Mouse (Mus musculus) midbrain, postnatal 0 days (tissue): ENCODE results near the gene Epb41l2. TPM values are rescaled to one million over a fixed set of nuclear protein-coding genes. Genes with fewer than 3 reads are reported as not detected.

Source experiments
- ATAC-seq: fragments of 200-750 bp; cut with Nextera tagmentation; 2 replicates; pipeline ENCODE4 v1.8.0; 2017; ENCODE audit warnings: moderate number of reproducible peaks, mild to moderate bottlenecking, moderate TSS enrichment, moderate library complexity; ENCODE audit not compliant: low FRiP score
- DNase-seq: peaks from one replicate; pipeline ENCODE4 v3.0.0-alpha.2; 2015; ENCODE audit warnings: low spot score
- H3K27ac ChIP-seq: fragments of 300-500 bp; sonication (generic); 2 replicates; pipeline ENCODE4 v1.5.1; 2014; ENCODE audit warnings: low read depth, mild to moderate bottlenecking, low read length, mixed read lengths
- H3K27me3 ChIP-seq: fragments of 300-500 bp; sonication (generic); 2 replicates; pipeline ENCODE4 v1.6.1; 2014; ENCODE audit warnings: low read length, control low read depth, mixed read lengths; ENCODE audit not compliant: insufficient read depth
- H3K36me3 ChIP-seq: fragments of 300-500 bp; sonication (generic); 2 replicates; pipeline ENCODE4 v1.6.1; 2014; ENCODE audit warnings: low read length, control low read depth, mixed read lengths; ENCODE audit not compliant: insufficient read depth
- H3K4me1 ChIP-seq: fragments of 300-500 bp; sonication (generic); 2 replicates; pipeline ENCODE4 v1.6.1; 2014; ENCODE audit warnings: mild to moderate bottlenecking, control low read depth, antibody characterized with exemption, low read length, mixed read lengths; ENCODE audit not compliant: insufficient read depth
- H3K4me2 ChIP-seq: fragments of 300-500 bp; sonication (generic); 2 replicates; pipeline ENCODE4 v1.6.1; 2014; ENCODE audit warnings: low read depth, mild to moderate bottlenecking, low read length, mixed read lengths; ENCODE audit not compliant: poor library complexity, severe bottlenecking
- H3K4me3 ChIP-seq: fragments of 300-500 bp; sonication (generic); 2 replicates; pipeline ENCODE4 v1.5.1; 2014; ENCODE audit warnings: low read depth, mild to moderate bottlenecking, low read length, moderate library complexity
- H3K9ac ChIP-seq: fragments of 300-500 bp; sonication (generic); replicated peaks from 2 replicates; pipeline ENCODE4 v1.6.1; 2014; ENCODE audit warnings: mild to moderate bottlenecking, low read length, moderate library complexity, mixed read lengths; ENCODE audit not compliant: poor library complexity, severe bottlenecking
- H3K9me3 ChIP-seq: fragments of 300-500 bp; sonication (generic); 2 replicates; pipeline ENCODE4 v1.6.1; 2016; ENCODE audit warnings: low read length, control low read depth
- CTCF ChIP-seq: IDR thresholded peaks from 2 replicates; pipeline ENCODE4 v1.5.1; 2016; ENCODE audit warnings: antibody characterized with exemption, mild to moderate bottlenecking
- WGBS: fragments of 180-500 bp; shearing (Covaris S2); extraction: QIAGEN DNeasy Blood & Tissue Kit; methylation state at CpG from one replicate; pipeline ENCODE4 v1.1.7; 2014; 5-methylcytosine and 5-hydroxymethylcytosine counted together
- polyA plus RNA-seq: library from polyadenylated mRNA; unstranded; fragments of >200 nt; fragmentation: Nextera tagmentation; extraction: Ambion mirVana; gene quantifications from 2 replicates; pipeline ENCODE4 v1.2.1, GENCODE M21; 2015
- total RNA-seq: library from RNA; depleted of rRNA; stranded (reverse); fragments of >200 nt; gene quantifications from 2 replicates; pipeline ENCODE4 v1.2.3, GENCODE M21; 2014

The Epb41l2 gene
- total and polyA plus RNA-seq, 2 experiments from 2014 or later: 21.8 to 51.7 TPM

GRCm38 (mm10) chr10:25457118-25457517 is 97.5 kb downstream of the Epb41l2 start:
- no peak for ATAC-seq
- no peaks in the 10 kb centered on the region for H3K27me3 ChIP-seq

GRCm38 (mm10) chr10:25457996-25458395 is 98.4 kb downstream of the Epb41l2 start:
- 88% methylated on average over 4 of the region's 4 CpGs for WGBS
- TF ChIP-seq CTCF: no peak

More at GRCm38 (mm10) chr10:25457118-25457517, 97.5 kb downstream of the Epb41l2 start:
- H3K4me1 ChIP-seq: no peaks in the 10 kb centered on the region
- no peaks in the 10 kb centered on the region for H3K36me3 ChIP-seq
- TF ChIP-seq CTCF: no peak
- H3K4me2 ChIP-seq: no peak overlapping the region
- no peak overlapping the region for H3K4me3 ChIP-seq
- no peak for DNase-seq
- H3K9ac ChIP-seq: no peak overlapping the region
- no peak overlapping the region for H3K27ac ChIP-seq
- no peaks in the 10 kb centered on the region for H3K9me3 ChIP-seq
- 86% methylated on average over 6 of the region's 6 CpGs for WGBS

GRCm38 (mm10) chr10:25461832-25462231 is 102.2 kb downstream of the Epb41l2 start:
- Histone ChIP-seq H3K36me3 (no peaks in the 10 kb centered on the region), H3K27me3 (no peaks in the 10 kb centered on the region), H3K4me3 (no peak overlapping the region), H3K9ac (no peak overlapping the region), H3K4me1 (no peaks in the 10 kb centered on the region), H3K4me2 (no peak overlapping the region), H3K27ac (no peak overlapping the region), H3K9me3 (no peaks in the 10 kb centered on the region)
- no peak for TF ChIP-seq CTCF
- DNase-seq: no peak
- ATAC-seq: no peak
- WGBS: 89% methylated on average over 1 of the region's 1 CpGs

More at GRCm38 (mm10) chr10:25457996-25458395, 98.4 kb downstream of the Epb41l2 start:
- H3K4me3 ChIP-seq: no peak overlapping the region
- no peaks in the 10 kb centered on the region for H3K9me3 ChIP-seq
- no peaks in the 10 kb centered on the region for H3K36me3 ChIP-seq
- H3K4me2 ChIP-seq: no peak overlapping the region
- ATAC-seq (no peak), DNase-seq (no peak)
- H3K9ac ChIP-seq: no peak overlapping the region
- no peaks in the 10 kb centered on the region for H3K4me1 ChIP-seq
- H3K27ac ChIP-seq: no peak overlapping the region
- H3K27me3 ChIP-seq: no peaks in the 10 kb centered on the region

GRCm38 (mm10) chr10:25462669-25463068 is 103.1 kb downstream of the Epb41l2 start:
- H3K4me1 ChIP-seq: no peaks in the 10 kb centered on the region
- no peak for DNase-seq
- TF ChIP-seq CTCF: no peak
- no peaks in the 10 kb centered on the region for H3K27me3 ChIP-seq
- WGBS: 84% methylated on average over 3 of the region's 3 CpGs
- no peak overlapping the region for H3K9ac ChIP-seq
- no peaks in the 10 kb centered on the region for H3K9me3 ChIP-seq
- no peaks in the 10 kb centered on the region for H3K36me3 ChIP-seq
- no peak overlapping the region for H3K4me3 ChIP-seq
- H3K27ac ChIP-seq: no peak overlapping the region
- ATAC-seq: no peak
- no peak overlapping the region for H3K4me2 ChIP-seq

GRCm38 (mm10) chr10:25466493-25466892 is 106.9 kb downstream of the Epb41l2 start:
- no peak for ATAC-seq
- Histone ChIP-seq H3K9ac (no peak overlapping the region), H3K27me3 (no peaks in the 10 kb centered on the region), H3K4me1 (no peaks in the 10 kb centered on the region), H3K4me2 (no peak overlapping the region), H3K4me3 (no peak overlapping the region), H3K36me3 (0 out of 2 replicates have a peak, but pooled peaks cover under 1% of the 10 kb centered on the region), H3K9me3 (no peaks in the 10 kb centered on the region), H3K27ac (no peak overlapping the region)
- WGBS: 87% methylated on average over 2 of the region's 2 CpGs
- no peak for DNase-seq
- no peak for TF ChIP-seq CTCF

- no peaks in the 10 kb centered on the region for H3K9me3 ChIP-seq
- no peaks in the 10 kb centered on the region for H3K27me3 ChIP-seq
- H3K4me1 ChIP-seq: no peaks in the 10 kb centered on the region
- 91% methylated on average over 2 of the region's 2 CpGs for WGBS
- 0 out of 2 replicates have a peak, but pooled peaks cover 4% of the 10 kb centered on the region for H3K36me3 ChIP-seq
- no peak overlapping the region for H3K4me2 ChIP-seq
- no peak for ATAC-seq
- no peak overlapping the region for H3K4me3 ChIP-seq
- H3K9ac ChIP-seq: no peak overlapping the region
- DNase-seq: no peak
- H3K27ac ChIP-seq: no peak overlapping the region
- TF ChIP-seq CTCF: no peak
These were observed 112.3 kb downstream of the Epb41l2 start for GRCm38 (mm10) chr10:25471944-25472343.
